Mouse (Mus musculus) left cerebral cortex, postnatal 10 days (tissue): Measurements from ENCODE around the gene Slc29a1. TPM values are rescaled to one million over a fixed set of nuclear protein-coding genes. Genes with fewer than 3 reads are reported as not detected.

Experiments
- DNase-seq, 2 experiments: peaks; one replicate each; pipeline ENCODE4 v3.0.0; 2021 to 2022; ENCODE audit warnings: low spot score in 2 of 2, mixed read lengths in 1 of 2; ENCODE audit errors: extremely low spot score in 1 of 2
- intact Hi-C: fragments of 180-260 bp; cut with DNase I; formaldehyde crosslinking; loops from one replicate; pipeline ENCODE4 v1.15.1; 2025
- total RNA-seq, 2 experiments: library from RNA; stranded (reverse); gene quantifications; 2 replicates each; pipeline ENCODE4 v1.2.3; 2021

The Slc29a1 gene
- total RNA-seq, 2 experiments from 2014 or later = 30.3 to 33.3 TPM

DNA sequence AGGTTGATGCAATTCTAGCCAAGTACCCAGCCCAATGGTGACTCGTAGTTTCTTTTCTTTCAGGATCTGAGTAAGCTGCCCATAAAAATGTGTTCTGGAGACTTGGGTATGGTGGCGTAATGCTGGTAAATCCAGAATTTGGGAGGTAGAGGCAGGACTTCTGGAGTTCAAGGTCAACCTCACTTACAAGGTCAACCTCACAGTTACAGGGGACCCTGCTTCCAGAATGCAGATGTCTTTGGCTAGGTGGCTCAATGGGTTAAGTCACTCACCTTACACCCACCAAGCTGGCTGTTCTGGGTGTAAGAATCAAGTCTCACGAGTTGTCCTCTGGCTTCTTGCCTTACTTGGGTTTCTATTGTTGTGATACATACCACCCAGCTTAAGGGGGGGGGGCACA, 17.3 kb upstream of the Slc29a1 start:
- DNase-seq = no peak
- intact Hi-C loops = no loop called here

- intact Hi-C loops = no loop called here
- DNase-seq = no peak
These were observed 16.7 kb upstream of the Slc29a1 start for GRCm38 (mm10) chr17:45616046-45616650.

DNA sequence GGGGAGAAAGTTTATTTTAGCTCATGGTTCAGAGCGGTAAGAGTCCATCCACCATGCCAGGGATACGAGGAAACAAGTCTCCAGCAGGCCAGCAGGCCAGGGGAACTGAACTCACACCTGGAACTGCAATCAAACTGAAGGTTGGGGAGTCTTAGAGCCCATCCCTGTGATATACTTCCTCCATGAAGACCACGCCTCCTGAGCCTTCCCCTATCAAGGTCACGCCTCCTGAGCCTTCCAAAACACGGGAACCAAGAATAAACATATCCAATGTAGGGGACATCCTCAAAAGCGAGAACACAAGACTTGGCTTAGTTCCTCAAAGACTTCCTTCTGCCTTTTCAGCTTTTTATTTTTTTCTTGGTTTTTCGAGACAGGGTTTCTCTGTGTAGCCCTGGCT, 13.5 kb upstream of the Slc29a1 start:
- intact Hi-C loops = no loop called here
- DNase-seq = no peak

DNA sequence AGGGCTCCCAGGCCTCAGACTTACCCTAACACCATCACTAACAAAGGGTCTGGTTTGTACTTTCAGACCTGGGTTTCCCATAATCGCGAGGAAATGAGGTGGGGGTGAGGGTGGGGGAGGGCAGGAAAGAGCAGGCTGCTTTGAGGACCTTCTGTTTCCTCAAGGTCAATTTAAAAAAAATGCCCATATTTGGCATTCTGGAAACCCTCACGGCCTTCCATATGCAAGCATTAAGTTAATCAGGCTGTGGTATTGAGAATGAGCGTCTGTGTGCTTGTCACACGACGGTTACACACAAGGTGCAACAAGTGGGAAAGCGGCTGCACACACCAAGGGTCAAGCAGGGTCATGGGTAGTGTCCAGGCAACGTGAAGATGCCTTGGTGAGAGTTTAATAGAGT, 12.6 kb upstream of the Slc29a1 start:
- intact Hi-C loops = no loop called here
- DNase-seq = no peak

DNA sequence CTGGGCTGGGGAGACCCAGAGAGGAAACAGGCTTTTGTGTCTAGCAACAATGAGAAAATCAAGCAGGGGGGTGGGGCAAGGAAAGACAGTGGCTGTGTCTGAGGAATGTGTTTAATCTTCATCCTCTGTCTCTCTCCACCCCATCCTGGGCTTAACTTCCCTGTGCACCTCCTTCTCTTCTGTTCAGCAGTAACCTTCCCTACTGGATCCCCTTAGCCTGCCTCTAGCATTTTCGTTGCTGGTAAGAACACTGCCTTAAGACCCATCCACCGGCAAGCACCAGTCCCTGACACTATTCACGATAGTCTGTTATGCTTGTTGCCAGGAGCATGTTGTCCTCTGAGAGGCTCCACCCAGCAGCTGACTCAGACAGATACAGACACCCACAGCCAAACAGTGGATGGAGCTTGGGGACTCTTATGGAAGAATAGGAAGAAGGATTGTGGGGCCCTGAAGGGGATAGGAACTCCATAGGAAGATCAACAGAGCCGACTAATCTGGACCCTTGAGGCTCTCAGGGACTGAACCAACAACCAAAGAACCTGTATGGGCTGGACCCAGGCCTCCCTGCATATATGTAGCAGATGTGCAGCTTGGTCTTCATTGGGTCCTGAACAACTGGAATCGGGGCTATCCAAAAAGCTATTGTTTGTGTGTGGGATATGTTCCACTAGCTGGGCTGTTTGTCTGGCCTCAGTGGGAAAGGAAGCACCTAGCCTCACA, 10.9 kb upstream of the Slc29a1 start:
- intact Hi-C loops = no loop called here

GRCm38 (mm10) chr17:45608396-45608795, 9.0 kb upstream of the Slc29a1 start:
- DNase-seq = no peak
- intact Hi-C loops = no loop called here

More for the DNA sequence above, 10.9 kb upstream of the Slc29a1 start:
- no peak for DNase-seq

DNA sequence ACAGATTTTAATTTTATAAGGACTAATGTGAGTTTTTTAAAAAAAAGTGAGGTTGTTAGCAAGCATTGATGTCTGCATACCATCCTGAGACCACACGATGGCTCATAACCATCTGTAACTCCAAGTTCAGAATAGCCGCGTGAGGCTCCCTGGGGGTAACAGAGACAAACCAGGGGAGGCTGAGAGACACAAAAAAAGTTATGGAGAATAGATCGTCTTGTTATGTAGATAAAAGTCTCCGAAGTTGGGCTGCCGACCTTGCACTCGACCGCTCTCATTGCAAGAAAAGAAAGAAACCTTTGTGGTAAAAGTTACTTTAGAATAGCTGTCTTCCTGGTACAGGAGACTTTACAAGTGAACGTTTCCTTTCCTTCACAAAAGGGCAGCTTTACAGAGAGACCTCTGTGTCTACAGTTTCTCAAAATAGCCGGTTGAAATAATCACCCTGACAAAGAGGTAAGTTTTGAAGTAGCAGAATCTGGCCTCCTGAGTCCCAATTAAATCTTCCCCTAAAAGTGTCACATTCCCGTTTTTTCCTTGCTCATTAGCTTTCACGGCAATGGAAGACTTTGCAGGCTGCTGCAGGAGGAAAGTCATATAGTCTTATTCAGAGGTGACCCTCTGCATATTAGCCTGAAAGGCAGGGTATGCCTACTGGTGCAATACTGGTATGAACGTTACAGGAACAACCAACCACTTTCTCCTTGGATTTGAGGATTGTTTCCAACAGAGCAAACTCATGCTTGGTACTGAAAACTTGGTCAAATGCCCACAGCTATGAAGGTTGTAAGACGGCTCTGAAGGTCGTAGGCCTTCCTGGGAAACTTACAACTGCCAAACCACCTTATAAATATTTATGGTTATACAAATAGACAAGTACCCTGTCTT, 7.8 kb upstream of the Slc29a1 start:
- DNase-seq = no peak
- intact Hi-C loops = no loop called here

GRCm38 (mm10) chr17:45602984-45603383, 3.6 kb upstream of the Slc29a1 start:
- intact Hi-C loops = no loop called here
- DNase-seq = no peak

- intact Hi-C loops = no loop called here
- no peak for DNase-seq
These were observed 2.5 kb upstream of the Slc29a1 start, which contains the start of gene Mymx for GRCm38 (mm10) chr17:45601877-45602304. Gene Mymx (minus strand): TSS chr17:45602102.

- DNase-seq = no peak
- intact Hi-C loops = no loop called here
These were observed 1.9 kb upstream of the Slc29a1 start for GRCm38 (mm10) chr17:45601325-45601724.

DNA sequence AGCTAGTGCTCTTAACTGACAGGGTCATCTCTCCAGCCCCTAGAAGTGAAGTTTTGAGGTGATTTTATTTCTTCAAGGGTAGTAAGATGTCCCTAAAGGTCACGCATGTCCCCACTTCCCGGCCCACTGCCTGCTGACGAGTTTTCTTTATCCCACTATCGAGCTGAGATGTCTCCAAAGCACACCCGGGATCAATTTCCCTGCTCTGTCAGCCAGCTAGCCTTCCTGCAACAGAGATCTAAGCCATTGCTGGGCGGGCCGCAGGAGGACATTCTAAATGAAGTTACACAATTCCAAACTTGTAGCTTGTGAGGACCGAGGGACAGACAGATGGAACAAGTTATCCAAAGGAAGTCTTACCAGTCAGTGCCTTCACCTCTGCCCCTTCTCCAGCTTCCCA, 861 bp upstream of the Slc29a1 start:
- no peak for DNase-seq
- intact Hi-C loops = no loop called here

DNA sequence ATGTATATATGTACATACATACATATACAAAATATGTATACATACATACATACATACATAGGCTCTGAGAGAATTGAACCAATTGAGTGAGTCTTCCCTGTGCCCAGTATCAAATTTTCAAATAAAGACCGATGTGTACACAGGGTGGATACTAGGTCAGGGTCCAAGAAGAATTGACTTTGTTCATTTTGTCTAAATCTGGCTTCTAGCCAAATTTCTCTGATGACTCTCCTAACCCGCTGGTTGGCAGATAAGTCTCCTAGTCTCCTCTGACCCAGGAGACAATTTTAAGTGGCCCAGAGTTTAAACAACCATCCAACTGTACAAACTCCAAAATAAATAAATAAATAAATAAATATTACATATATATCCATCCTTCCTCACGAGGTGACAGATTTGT, 515 bp downstream of the Slc29a1 start:
- intact Hi-C loops = no loop called here
- DNase-seq = no peak

GRCm38 (mm10) chr17:45598376-45598775, 1.0 kb downstream of the Slc29a1 start:
- intact Hi-C loops = no loop called here
- DNase-seq = no peak

DNA sequence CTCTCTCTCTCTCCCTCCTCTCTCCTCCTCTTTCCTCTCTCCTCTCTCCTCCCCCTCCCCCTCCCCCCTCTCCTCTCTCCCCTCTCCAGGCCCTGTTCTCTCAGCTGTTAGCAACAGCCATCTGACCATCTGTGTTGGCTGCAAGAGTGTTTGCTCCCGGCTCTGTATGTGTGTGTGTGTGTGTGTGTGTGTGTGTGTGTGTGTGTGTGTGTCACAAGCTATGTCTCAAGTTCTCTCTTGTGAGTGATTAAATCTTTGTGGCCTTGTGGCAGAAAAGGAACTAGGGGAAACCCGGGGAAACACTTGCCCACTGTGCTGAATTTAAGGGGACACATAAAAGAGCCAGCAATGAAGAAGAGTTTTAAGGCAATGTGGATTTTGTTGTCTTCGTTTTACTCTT, 1.6 kb downstream of the Slc29a1 start:
- intact Hi-C loops = no loop called here
- DNase-seq = no peak

GRCm38 (mm10) chr17:45596631-45597396, 2.6 kb downstream of the Slc29a1 start:
- intact Hi-C loops = no loop called here
- peak in 1 of 2 experiments; percentile 84 for DNase-seq

GRCm38 (mm10) chr17:45595736-45596390, 3.5 kb downstream of the Slc29a1 start:
- intact Hi-C loops = no loop called here
- no peak for DNase-seq

- intact Hi-C loops = no loop called here
- DNase-seq = peak in 1 of 2 experiments; percentile 89
These were observed 4.3 kb downstream of the Slc29a1 start for GRCm38 (mm10) chr17:45594881-45595735.

DNA sequence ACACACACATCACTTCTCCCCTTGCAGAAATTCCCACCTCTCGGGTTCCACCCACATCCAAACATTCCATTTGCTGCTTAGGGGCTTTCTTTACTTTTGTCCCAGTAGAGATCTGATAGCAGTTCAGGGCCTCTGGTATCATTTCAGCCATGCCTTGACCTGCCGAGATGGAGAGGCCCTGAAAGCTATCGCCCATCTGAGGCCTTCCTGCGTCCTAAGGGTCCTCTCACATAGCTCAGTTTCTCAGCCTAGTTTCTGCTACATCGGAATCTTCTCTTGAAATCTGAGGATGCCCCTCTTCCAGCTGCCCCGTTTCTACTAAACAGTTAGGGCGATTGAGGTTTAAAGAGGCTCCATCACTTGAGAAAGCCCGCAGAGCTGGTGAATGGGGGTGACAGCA, 5.2 kb downstream of the Slc29a1 start:
- intact Hi-C loops = no loop called here

More for the DNA sequence above, 5.2 kb downstream of the Slc29a1 start:
- DNase-seq = no peak
